Mouse (Mus musculus): ENCODE data around the gene Slc2a5. TPM values are rescaled to one million over a fixed set of nuclear protein-coding genes. Genes with fewer than 3 reads are reported as not detected.

The Slc2a5 gene
- polyA plus RNA-seq, 1 experiment from 2014 or later = 0.14 TPM

- ATAC-seq (replicated peaks; ENCODE audit: low FRiP score) = peak; percentile 88
- H3K27ac ChIP-seq (ENCODE audit: low read depth, low read length) = no peak overlapping the region
Measured at GRCm38 (mm10) chr4:150138084-150138543, 19.0 kb downstream of the Slc2a5 start.

GRCm38 (mm10) chr4:150139090-150139489, 20.0 kb downstream of the Slc2a5 start:
- no peaks in the 10 kb centered on the region for H3K36me3 ChIP-seq (ENCODE audit: control insufficient read depth, insufficient read depth, low read length)
- H3K4me3 ChIP-seq (ENCODE audit: low read depth, low read length) = no peak overlapping the region
- H3K4me1 ChIP-seq (replicated peaks; ENCODE audit: control insufficient read depth, insufficient read depth, low read length) = peaks cover 6% of the 10 kb centered on the region
- H3K27ac ChIP-seq (ENCODE audit: low read depth, low read length) = no peak overlapping the region
- DNase-seq (ENCODE audit: low spot score) = no peak
- no peak overlapping the region for H3K9ac ChIP-seq (ENCODE audit: low read depth, low read length)
- no peak overlapping the region for H3K4me2 ChIP-seq
- no peaks in the 10 kb centered on the region for H3K27me3 ChIP-seq (replicated peaks; ENCODE audit: control insufficient read depth, insufficient read depth, low read length)
- WGBS = 72% methylated on average over 13 of the region's 13 CpGs
- no peaks in the 10 kb centered on the region for H3K9me3 ChIP-seq (ENCODE audit: control insufficient read depth, low read length)
- ATAC-seq (replicated peaks; ENCODE audit: low FRiP score) = no peak

More at GRCm38 (mm10) chr4:150138084-150138543, 19.0 kb downstream of the Slc2a5 start:
- no peak overlapping the region; the same call in 1 of the 2 replicates for H3K4me3 ChIP-seq (ENCODE audit: low read depth, low read length)
- peaks cover 10% of the 10 kb centered on the region for H3K4me1 ChIP-seq (replicated peaks; ENCODE audit: control insufficient read depth, insufficient read depth, low read length)
- 20% methylated on average over 9 of the region's 9 CpGs for WGBS
- H3K4me2 ChIP-seq = peak overlapping the region; percentile 61
- no peak overlapping the region for H3K9ac ChIP-seq (ENCODE audit: low read depth, low read length)
- DNase-seq (ENCODE audit: low spot score) = peak; percentile 63
- no peaks in the 10 kb centered on the region for H3K9me3 ChIP-seq (ENCODE audit: control insufficient read depth, low read length)
- no peaks in the 10 kb centered on the region for H3K36me3 ChIP-seq (ENCODE audit: control insufficient read depth, insufficient read depth, low read length)
- no peaks in the 10 kb centered on the region for H3K27me3 ChIP-seq (replicated peaks; ENCODE audit: control insufficient read depth, insufficient read depth, low read length)

GRCm38 (mm10) chr4:150140346-150140745, 21.3 kb downstream of the Slc2a5 start:
- H3K36me3 ChIP-seq (ENCODE audit: control insufficient read depth, insufficient read depth, low read length) = no peaks in the 10 kb centered on the region
- ATAC-seq (replicated peaks; ENCODE audit: low FRiP score) = no peak
- no peak overlapping the region for H3K4me3 ChIP-seq (ENCODE audit: low read depth, low read length)
- no peak for DNase-seq (ENCODE audit: low spot score)
- H3K27me3 ChIP-seq (replicated peaks; ENCODE audit: control insufficient read depth, insufficient read depth, low read length) = no peaks in the 10 kb centered on the region
- H3K4me1 ChIP-seq (replicated peaks; ENCODE audit: control insufficient read depth, insufficient read depth, low read length) = peaks cover 6% of the 10 kb centered on the region
- H3K9ac ChIP-seq (ENCODE audit: low read depth, low read length) = no peak overlapping the region
- H3K9me3 ChIP-seq (ENCODE audit: control insufficient read depth, low read length) = no peaks in the 10 kb centered on the region
- no peak overlapping the region for H3K27ac ChIP-seq (ENCODE audit: low read depth, low read length)
- H3K4me2 ChIP-seq = no peak overlapping the region
- 77% methylated on average over 7 of the region's 7 CpGs for WGBS

GRCm38 (mm10) chr4:150144242-150144641, 25.2 kb downstream of the Slc2a5 start:
- Histone ChIP-seq H3K4me3 (ENCODE audit: low read depth, low read length) (no peak overlapping the region), H3K27ac (ENCODE audit: low read depth, low read length) (no peak overlapping the region), H3K9me3 (ENCODE audit: control insufficient read depth, low read length) (no peaks in the 10 kb centered on the region), H3K4me1 (replicated peaks; ENCODE audit: control insufficient read depth, insufficient read depth, low read length) (no peaks in the 10 kb centered on the region), H3K4me2 (no peak overlapping the region; the same call in 1 of the 2 replicates), H3K36me3 (ENCODE audit: control insufficient read depth, insufficient read depth, low read length) (no peaks in the 10 kb centered on the region), H3K9ac (ENCODE audit: low read depth, low read length) (no peak overlapping the region), H3K27me3 (replicated peaks; ENCODE audit: control insufficient read depth, insufficient read depth, low read length) (no peaks in the 10 kb centered on the region)
- WGBS = 20% methylated on average over 12 of the region's 12 CpGs
- DNase-seq (ENCODE audit: low spot score) (no peak), ATAC-seq (replicated peaks; ENCODE audit: low FRiP score) (no peak)

- H3K27ac ChIP-seq (ENCODE audit: low read depth, low read length) = no peak overlapping the region
- no peaks in the 10 kb centered on the region for H3K27me3 ChIP-seq (replicated peaks; ENCODE audit: control insufficient read depth, insufficient read depth, low read length)
- no peaks in the 10 kb centered on the region for H3K4me1 ChIP-seq (replicated peaks; ENCODE audit: control insufficient read depth, insufficient read depth, low read length)
- ATAC-seq (replicated peaks; ENCODE audit: low FRiP score) (no peak), DNase-seq (ENCODE audit: low spot score) (no peak)
- no peak overlapping the region for H3K4me2 ChIP-seq
- no peak overlapping the region for H3K9ac ChIP-seq (ENCODE audit: low read depth, low read length)
- 75% methylated on average over 4 of the region's 4 CpGs for WGBS
- H3K36me3 ChIP-seq (ENCODE audit: control insufficient read depth, insufficient read depth, low read length) = no peaks in the 10 kb centered on the region
- H3K9me3 ChIP-seq (ENCODE audit: control insufficient read depth, low read length) = no peaks in the 10 kb centered on the region
- H3K4me3 ChIP-seq (ENCODE audit: low read depth, low read length) = no peak overlapping the region
Measured at GRCm38 (mm10) chr4:150146286-150146685, 27.2 kb downstream of the Slc2a5 start.

- no peak overlapping the region for H3K4me3 ChIP-seq (ENCODE audit: low read depth, low read length)
- H3K4me1 ChIP-seq (replicated peaks; ENCODE audit: control insufficient read depth, insufficient read depth, low read length) = peaks cover 3% of the 10 kb centered on the region; the same call in 1 of the 2 replicates
- no peaks in the 10 kb centered on the region for H3K27me3 ChIP-seq (replicated peaks; ENCODE audit: control insufficient read depth, insufficient read depth, low read length)
- H3K4me2 ChIP-seq = no peak overlapping the region
- no peaks in the 10 kb centered on the region for H3K9me3 ChIP-seq (ENCODE audit: control insufficient read depth, low read length)
- H3K27ac ChIP-seq (ENCODE audit: low read depth, low read length) = no peak overlapping the region
- 75% methylated on average over 7 of the region's 7 CpGs for WGBS
- DNase-seq (ENCODE audit: low spot score) (no peak), ATAC-seq (replicated peaks; ENCODE audit: low FRiP score) (no peak)
- H3K36me3 ChIP-seq (ENCODE audit: control insufficient read depth, insufficient read depth, low read length) = no peaks in the 10 kb centered on the region
- H3K9ac ChIP-seq (ENCODE audit: low read depth, low read length) = no peak overlapping the region
Measured at GRCm38 (mm10) chr4:150151045-150151444, 32.0 kb downstream of the Slc2a5 start.

GRCm38 (mm10) chr4:150152483-150152882, 33.4 kb downstream of the Slc2a5 start:
- no peak overlapping the region for H3K4me2 ChIP-seq
- ATAC-seq (replicated peaks; ENCODE audit: low FRiP score) = peak; percentile 86
- H3K36me3 ChIP-seq (ENCODE audit: control insufficient read depth, insufficient read depth, low read length) = no peaks in the 10 kb centered on the region
- WGBS = 59% methylated on average over 8 of the region's 8 CpGs
- DNase-seq (ENCODE audit: low spot score) = no peak
- no peak overlapping the region for H3K9ac ChIP-seq (ENCODE audit: low read depth, low read length)
- H3K4me3 ChIP-seq (ENCODE audit: low read depth, low read length) = no peak overlapping the region
- no peak overlapping the region for H3K27ac ChIP-seq (ENCODE audit: low read depth, low read length)
- H3K9me3 ChIP-seq (ENCODE audit: control insufficient read depth, low read length) = no peaks in the 10 kb centered on the region
- no peaks in the 10 kb centered on the region for H3K27me3 ChIP-seq (replicated peaks; ENCODE audit: control insufficient read depth, insufficient read depth, low read length)
- peaks cover 3% of the 10 kb centered on the region; the same call in 1 of the 2 replicates for H3K4me1 ChIP-seq (replicated peaks; ENCODE audit: control insufficient read depth, insufficient read depth, low read length)

DNA sequence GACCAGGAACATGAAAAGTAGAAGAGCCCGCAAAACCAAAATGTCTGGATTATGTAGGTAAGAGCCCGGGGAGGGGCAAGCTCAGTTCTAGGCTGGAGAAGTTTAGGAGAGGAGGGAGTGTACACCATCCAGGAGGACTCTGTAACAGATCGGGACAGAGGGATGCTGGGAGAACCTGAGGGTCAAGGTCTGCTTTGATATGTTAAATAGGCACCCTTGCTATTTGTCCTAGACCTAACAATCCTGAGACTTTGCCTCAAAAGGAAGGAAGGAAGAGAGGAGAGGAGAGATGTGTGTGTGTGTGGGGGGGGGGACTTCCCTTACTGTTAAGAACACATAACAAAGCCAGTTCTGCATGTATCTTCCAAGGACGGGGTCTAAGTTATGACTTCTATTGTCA, 36.2 kb downstream of the Slc2a5 start:
- ATAC-seq (replicated peaks; ENCODE audit: low FRiP score) = no peak
- H3K4me1 ChIP-seq (replicated peaks; ENCODE audit: control insufficient read depth, insufficient read depth, low read length) = peaks cover 3% of the 10 kb centered on the region; the same call in 1 of the 2 replicates
- H3K27ac ChIP-seq (ENCODE audit: low read depth, low read length) = no peak overlapping the region
- H3K27me3 ChIP-seq (replicated peaks; ENCODE audit: control insufficient read depth, insufficient read depth, low read length) = no peaks in the 10 kb centered on the region; the same call in 1 of the 2 replicates
- H3K36me3 ChIP-seq (ENCODE audit: control insufficient read depth, insufficient read depth, low read length) = no peaks in the 10 kb centered on the region
- 77% methylated on average over 4 of the region's 4 CpGs for WGBS
- H3K9me3 ChIP-seq (ENCODE audit: control insufficient read depth, low read length) = no peaks in the 10 kb centered on the region
- DNase-seq (ENCODE audit: low spot score) = no peak
- H3K4me3 ChIP-seq (ENCODE audit: low read depth, low read length) = no peak overlapping the region
- no peak overlapping the region for H3K9ac ChIP-seq (ENCODE audit: low read depth, low read length)
- H3K4me2 ChIP-seq = no peak overlapping the region

GRCm38 (mm10) chr4:150155731-150156130, 36.6 kb downstream of the Slc2a5 start:
- Histone ChIP-seq H3K36me3 (ENCODE audit: control insufficient read depth, insufficient read depth, low read length) (no peaks in the 10 kb centered on the region), H3K9me3 (ENCODE audit: control insufficient read depth, low read length) (no peaks in the 10 kb centered on the region), H3K27me3 (replicated peaks; ENCODE audit: control insufficient read depth, insufficient read depth, low read length) (no peaks in the 10 kb centered on the region; the same call in 1 of the 2 replicates), H3K27ac (ENCODE audit: low read depth, low read length) (no peak overlapping the region), H3K4me3 (ENCODE audit: low read depth, low read length) (no peak overlapping the region), H3K9ac (ENCODE audit: low read depth, low read length) (no peak overlapping the region), H3K4me2 (no peak overlapping the region), H3K4me1 (replicated peaks; ENCODE audit: control insufficient read depth, insufficient read depth, low read length) (peaks cover 3% of the 10 kb centered on the region; the same call in 1 of the 2 replicates)
- DNase-seq (ENCODE audit: low spot score) (no peak), ATAC-seq (replicated peaks; ENCODE audit: low FRiP score) (no peak)
- WGBS = 68% methylated on average over 4 of the region's 4 CpGs
